In genomic region chr6:85834504-85835100, GRCm38 (mm10) we compare ENCODE assay signal across 25 mouse cellular contexts. TPM values are rescaled to one million over a fixed set of nuclear protein-coding genes. Genes with fewer than 3 reads are reported as not detected.
DNase-seq lines count a peak whose midpoint lies in the region; TF ChIP-seq lines count a peak whose summit lies in the region.
"Not testable (repeated sequence)": the region's sequence is repeated elsewhere in the genome, so short reads cannot be mapped to it uniquely, and the experiment has no call there.
"Had no signal": no experiment of that assay in that cellular context is flagged by ENCODE, and none has a peak within 500 bp of the region (broad histone marks: within the 10 kb centered on the region; RNA-seq: fewer than 3 reads in every experiment).

No protein-coding gene starts in this region.

- H3K27me3 ChIP-seq in liver, adult 2 months (ENCODE audit: control insufficient read depth, insufficient read depth, low read length); small intestine, adult 2 months (ENCODE audit: control insufficient read depth, insufficient read depth, low read length): not testable (repeated sequence)

- peak; percentile 53 for DNase-seq in Muller cell, postnatal 12 days (ENCODE audit: inconsistent ontology term)
- DNase-seq in adrenal gland, adult 2 months = peak; percentile 36
- DNase-seq in cerebellum, adult 11-12 months = peak; percentile 51
- DNase-seq in cerebellum, adult 9-10 months = peak; percentile 78
- peak; percentile 18 to 33 for DNase-seq in heart, adult 18-20 months
- peak; percentile 84 for DNase-seq in kidney, adult 9 months
- DNase-seq in liver, adult 2 months (ENCODE audit: extremely low read depth, low read depth, low spot score) = peak; percentile 83

- H3K27ac ChIP-seq in liver, adult 2 months (replicated peaks; ENCODE audit: insufficient read depth, low read depth, low read length) = peak overlapping the region; percentile 79
- peak overlapping the region; percentile 93 for H3K27ac ChIP-seq in small intestine, adult 2 months (ENCODE audit: insufficient read depth, low read depth, low read length)

- peaks cover 12% of the 10 kb centered on the region for H3K4me1 ChIP-seq in liver, adult 2 months (ENCODE audit: control insufficient read depth, insufficient read depth, low read length)
- H3K4me1 ChIP-seq in small intestine, adult 2 months (ENCODE audit: control insufficient read depth, insufficient read depth, insufficient read length, low read length) = peaks cover 26% of the 10 kb centered on the region

- not testable (repeated sequence) for H3K36me3 ChIP-seq in liver, adult 2 months (ENCODE audit: control insufficient read depth, insufficient read depth, low read length); small intestine, adult 2 months (ENCODE audit: control insufficient read depth, insufficient read depth, low read length)

- H3K79me2 ChIP-seq in liver, adult 2 months (ENCODE audit: control insufficient read depth, insufficient read depth, low read length) = not testable (repeated sequence)

- TF ChIP-seq CTCF in liver, adult 2 months (IDR thresholded peaks at IDR 0.05; ENCODE audit: low read depth, low read length); small intestine, adult 2 months (IDR thresholded peaks at IDR 0.05; ENCODE audit: extremely low read depth, insufficient read length, insufficient replicate concordance, low read depth, low read length): not testable (repeated sequence)

- TF ChIP-seq POLR2A in liver, adult 2 months (IDR thresholded peaks at IDR 0.05; ENCODE audit: extremely low read depth, insufficient read depth, low read length); small intestine, adult 2 months (IDR thresholded peaks at IDR 0.05; ENCODE audit: low read depth, low read length): not testable (repeated sequence)

- not testable (repeated sequence) for H3K9ac ChIP-seq in liver, adult 2 months (ENCODE audit: low read depth, low read length)

- H3K4me3 ChIP-seq in liver, adult 2 months (ENCODE audit: insufficient read depth, low read depth, low read length); small intestine, adult 2 months (ENCODE audit: low read depth, low read length): not testable (repeated sequence)

RNA-seq across cellular contexts. Expression of gene Nat8, which starts 2.7 kb away (rescaled TPM):
- 1 to 10 TPM; 1.8 to 8.2 TPM for total RNA-seq in adrenal gland, adult 2 months (2021)
- 2.3 and 3.3 TPM in 2 replicates for polyA plus RNA-seq in adrenal gland, adult 2 months (2012; rRNA removed)
- not detected for total RNA-seq in heart, adult 18-20 months (2021)
- 0.18 and 0.27 TPM in 2 replicates for total RNA-seq in liver, adult 2 months (2014; rRNA removed)
- 1.2 and 3.4 TPM in 2 replicates for polyA plus RNA-seq in liver, adult 2 months (2012; rRNA removed)
- 60.8 and 66.8 TPM in 2 replicates for polyA plus RNA-seq in small intestine, adult 2 months (2012; rRNA removed)
- total RNA-seq: G1E; gastrocnemius, postnatal 10 days; gastrocnemius, postnatal 4 days; heart, postnatal 10 days; heart, postnatal 4 days had no signal
- polyA plus RNA-seq: activated CD4-positive, CD25-positive, alpha-beta regulatory T cell, adult 4 months; CD4-positive, CD25-positive, alpha-beta regulatory T cell, adult 4 months; embryonic facial prominence, embryonic 12.5 days; forebrain, embryonic 11.5 days; forebrain, embryonic 15.5 days; G1E; heart, embryonic 10.5 days; heart, embryonic 14.5 days; hindbrain, embryonic 12.5 days; inflammation-experienced regulatory T-cells, adult 6 months had no signal

RNA-seq across cellular contexts. Expression of gene Nat8f5, which starts 13.8 kb away (rescaled TPM):
- 1 to 10 TPM; 5.7 to 9.7 TPM for total RNA-seq in adrenal gland, adult 2 months (2021)
- polyA plus RNA-seq in adrenal gland, adult 2 months (2012; rRNA removed) = 1.1 and 2.3 TPM in 2 replicates
- total RNA-seq in heart, adult 18-20 months (2021) = not detected
- total RNA-seq in liver, adult 2 months (2014; rRNA removed) = 0.18 and 0.27 TPM in 2 replicates
- 0.53 and 2.7 TPM in 2 replicates for polyA plus RNA-seq in liver, adult 2 months (2012; rRNA removed)
- 14.4 and 46.1 TPM in 2 replicates for polyA plus RNA-seq in small intestine, adult 2 months (2012; rRNA removed)
- total RNA-seq: G1E; gastrocnemius, postnatal 4 days; heart, postnatal 10 days; heart, postnatal 4 days had no signal
- polyA plus RNA-seq: activated CD4-positive, CD25-positive, alpha-beta regulatory T cell, adult 4 months; CD4-positive, CD25-positive, alpha-beta regulatory T cell, adult 4 months; embryonic facial prominence, embryonic 12.5 days; forebrain, embryonic 11.5 days; forebrain, embryonic 15.5 days; G1E; heart, embryonic 10.5 days; heart, embryonic 14.5 days; hindbrain, embryonic 12.5 days; inflammation-experienced regulatory T-cells, adult 6 months; Patski had no signal

RNA-seq across cellular contexts. Expression of gene Nat8f6, which starts 13.8 kb away (rescaled TPM):
- total RNA-seq in adrenal gland, adult 2 months (2021) = 1 to 10 TPM in 1 of 2 experiments, under 1 TPM in 1; 0.81 to 2.8 TPM
- polyA plus RNA-seq in adrenal gland, adult 2 months (2012; rRNA removed) = 0.87 and 1.4 TPM in 2 replicates
- not detected for total RNA-seq in heart, adult 18-20 months (2021)
- total RNA-seq in liver, adult 2 months (2014; rRNA removed) = not detected in 2 replicates
- 0.28 and 0.57 TPM in 2 replicates for polyA plus RNA-seq in liver, adult 2 months (2012; rRNA removed)
- 1.9 and 2.3 TPM in 2 replicates for polyA plus RNA-seq in small intestine, adult 2 months (2012; rRNA removed)
- total RNA-seq: G1E; gastrocnemius, postnatal 4 days; heart, postnatal 4 days had no signal
- polyA plus RNA-seq: activated CD4-positive, CD25-positive, alpha-beta regulatory T cell, adult 4 months; CD4-positive, CD25-positive, alpha-beta regulatory T cell, adult 4 months; embryonic facial prominence, embryonic 12.5 days; forebrain, embryonic 11.5 days; forebrain, embryonic 15.5 days; G1E; heart, embryonic 10.5 days; heart, embryonic 14.5 days; hindbrain, embryonic 12.5 days; hindbrain, embryonic 16.5 days; inflammation-experienced regulatory T-cells, adult 6 months; intestine, postnatal 0 days had no signal

RNA-seq across cellular contexts. Expression of gene Nat8f2, which starts 34.4 kb away (rescaled TPM):
- 1 to 10 TPM; 2.0 to 3.7 TPM for total RNA-seq in adrenal gland, adult 2 months (2021)
- 0.12 and 0.15 TPM in 2 replicates for polyA plus RNA-seq in adrenal gland, adult 2 months (2012; rRNA removed)
- under 1 TPM in 1 of 2 experiments, not detected in 1; 0.08 TPM for total RNA-seq in heart, adult 18-20 months (2021)
- total RNA-seq in liver, adult 2 months (2014; rRNA removed) = 524 and 612 TPM in 2 replicates
- polyA plus RNA-seq in liver, adult 2 months (2012; rRNA removed) = 256 and 307 TPM in 2 replicates
- 0.23 and 0.66 TPM in 2 replicates for polyA plus RNA-seq in small intestine, adult 2 months (2012; rRNA removed)
- total RNA-seq: heart, postnatal 10 days; heart, postnatal 4 days had no signal
- polyA plus RNA-seq: activated CD4-positive, CD25-positive, alpha-beta regulatory T cell, adult 4 months; CD4-positive, CD25-positive, alpha-beta regulatory T cell, adult 4 months; embryonic facial prominence, embryonic 12.5 days; forebrain, embryonic 11.5 days; forebrain, embryonic 15.5 days; G1E; heart, embryonic 10.5 days; heart, embryonic 14.5 days; hindbrain, embryonic 12.5 days; hindbrain, embryonic 16.5 days had no signal

Comparison
In these comparisons a context has a peak if more than half of its experiments do, and no peak if none do; other contexts are left out.
1. DNase-seq: peak in every context shown above with its lines; median percentile 84 in kidney, adult 9 months; 83 in liver, adult 2 months; 78 in cerebellum, adult 9-10 months; 53 in Muller cell, postnatal 12 days; 51 in cerebellum, adult 11-12 months; 36 in adrenal gland, adult 2 months; 26 in heart, adult 18-20 months.